Mouse (Mus musculus): ENCODE measurements around the gene Srek1.

The Srek1 gene

DNA sequence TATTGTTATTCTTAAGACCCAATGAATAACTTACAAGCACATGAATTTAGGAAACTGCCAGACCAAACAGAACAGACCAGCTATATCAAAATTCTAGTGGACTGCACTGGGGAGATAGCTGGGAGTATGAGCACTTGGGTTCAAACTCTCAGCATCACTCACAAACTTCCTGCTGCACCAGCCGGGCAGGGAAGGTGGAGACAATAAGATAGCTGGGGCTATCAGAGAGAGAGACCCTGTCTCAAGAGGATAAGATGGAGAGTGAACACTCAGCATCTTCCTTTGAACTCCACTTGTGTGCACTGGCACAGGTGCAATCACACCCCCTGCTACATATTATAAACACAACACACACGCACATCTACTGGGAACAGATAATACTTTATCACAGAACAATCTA lies 47.5 kb downstream of the Srek1 start:
- DNase-seq (ENCODE audit: low spot score in 2 of 2) = no peak

DNA sequence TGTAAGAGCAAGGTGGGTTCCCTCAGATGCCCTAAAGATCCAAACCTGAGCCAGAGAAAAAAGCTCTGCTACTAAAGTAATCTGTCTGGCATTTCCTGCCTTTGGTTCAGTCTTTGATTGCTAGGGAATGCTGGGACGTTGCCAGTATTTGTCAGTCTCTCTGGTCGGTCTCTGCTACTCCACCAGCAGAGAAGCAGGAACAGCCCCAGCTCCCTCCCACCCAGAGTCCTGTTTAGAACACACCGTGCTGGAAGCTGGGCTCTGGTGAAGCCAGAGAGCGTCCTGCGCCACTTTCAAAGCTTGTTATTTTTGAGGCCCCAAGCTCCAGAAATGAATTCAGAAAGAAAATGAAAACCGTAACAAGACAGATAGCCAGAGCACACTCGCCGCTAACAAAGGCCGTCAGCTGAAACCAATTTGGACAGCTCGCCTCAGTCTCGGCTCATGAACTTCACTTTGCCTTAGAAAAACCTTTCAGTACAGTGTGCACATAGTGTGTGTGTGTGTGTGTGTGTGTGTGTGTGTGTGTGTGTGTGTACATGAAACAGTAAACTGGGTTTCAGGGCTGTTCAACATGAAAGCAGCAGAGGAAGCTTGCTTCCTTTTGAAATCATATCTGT lies 62.9 kb downstream of the Srek1 start:
- DNase-seq (ENCODE audit: low spot score in 2 of 2) = no peak

DNA sequence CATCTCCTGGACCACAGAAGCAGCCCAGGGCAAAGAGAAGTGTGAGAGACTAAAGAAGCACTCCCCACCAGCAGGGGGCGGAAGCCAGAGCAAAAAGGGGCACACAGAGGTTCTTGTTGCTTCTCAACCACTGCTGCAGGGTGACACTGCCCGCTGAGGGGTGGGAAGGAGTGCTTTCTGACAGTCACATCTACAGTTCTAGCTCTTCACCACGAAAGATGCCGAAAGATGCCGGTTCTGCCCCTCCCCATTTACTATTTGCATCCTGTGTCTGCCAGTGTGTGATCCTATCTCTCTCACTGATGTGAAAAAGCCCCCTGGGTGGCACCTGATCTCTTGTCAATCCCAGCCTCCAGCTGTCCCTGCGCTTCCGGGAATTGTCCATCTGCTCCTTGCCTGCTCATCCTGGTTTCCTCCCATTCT lies 64.0 kb downstream of the Srek1 start:
- peak in 1 of 2 experiments; percentile 20 for DNase-seq (ENCODE audit: low spot score in 2 of 2)

DNA sequence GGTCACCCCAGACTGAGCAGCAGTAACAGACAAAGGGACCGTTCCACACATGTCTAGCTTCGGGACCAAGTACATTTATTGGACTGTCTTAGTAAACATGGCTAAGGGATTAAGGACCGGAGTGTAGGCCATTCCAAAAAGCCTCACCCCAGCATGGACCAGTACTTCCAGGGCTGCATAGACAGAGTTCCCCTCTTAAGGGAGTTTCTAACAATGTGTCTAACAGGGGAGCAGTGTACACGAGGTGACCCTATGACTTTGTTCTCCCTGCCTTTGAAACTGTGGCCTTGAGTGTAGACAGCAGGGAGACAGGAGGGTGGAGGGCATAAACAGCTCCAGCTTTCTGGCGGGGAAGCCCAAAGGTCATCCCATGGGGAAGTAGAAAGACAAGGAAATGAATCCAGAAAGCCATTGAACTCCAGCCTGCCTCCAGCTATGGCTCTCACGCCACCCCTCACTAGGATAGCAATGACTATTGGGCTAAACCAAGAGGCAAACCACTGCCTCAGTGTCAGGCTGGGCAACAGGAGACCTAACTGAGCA lies 68.9 kb downstream of the Srek1 start:
- no peak for DNase-seq (ENCODE audit: low spot score in 2 of 2)

DNA sequence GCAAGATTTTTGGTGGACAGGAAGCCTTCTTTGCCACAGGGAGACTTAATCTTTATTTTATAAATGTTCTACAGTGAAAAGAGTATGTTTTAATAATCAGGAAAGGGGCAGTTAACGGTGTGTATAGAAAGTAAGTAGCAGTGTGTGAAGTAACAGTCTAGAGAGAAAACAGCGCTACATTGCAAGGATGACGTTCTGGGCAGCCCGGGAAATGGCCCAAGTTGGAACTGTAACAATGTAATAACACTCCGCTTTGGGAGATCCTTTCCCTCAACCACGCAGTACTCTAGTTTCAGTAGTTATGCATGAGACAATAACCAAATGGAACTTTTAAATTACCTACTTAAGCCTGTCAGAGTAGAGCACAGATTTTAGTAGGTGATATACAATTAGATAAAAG lies 70.6 kb downstream of the Srek1 start:
- no peak for DNase-seq (ENCODE audit: low spot score in 2 of 2)

DNA sequence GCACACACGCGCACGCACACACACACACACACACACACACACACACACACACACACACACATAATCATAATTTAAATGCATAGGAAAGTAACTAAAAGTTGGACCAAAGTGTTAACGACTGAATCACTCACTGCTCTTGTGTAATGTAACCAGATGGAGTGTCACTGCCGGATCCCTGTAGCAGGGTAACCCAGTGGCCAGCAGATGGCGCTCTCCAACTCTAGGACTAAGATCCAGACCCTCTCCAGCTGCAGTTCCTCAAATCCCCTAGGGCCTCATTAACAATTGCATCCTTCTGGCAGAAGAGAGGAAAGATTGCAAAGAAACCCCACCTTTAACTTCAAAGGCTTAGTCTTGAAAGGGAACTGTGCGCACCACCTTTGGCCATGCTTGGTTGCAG lies 71.0 kb downstream of the Srek1 start:
- DNase-seq (ENCODE audit: low spot score in 2 of 2) = peak in 1 of 2 experiments; percentile 33

DNA sequence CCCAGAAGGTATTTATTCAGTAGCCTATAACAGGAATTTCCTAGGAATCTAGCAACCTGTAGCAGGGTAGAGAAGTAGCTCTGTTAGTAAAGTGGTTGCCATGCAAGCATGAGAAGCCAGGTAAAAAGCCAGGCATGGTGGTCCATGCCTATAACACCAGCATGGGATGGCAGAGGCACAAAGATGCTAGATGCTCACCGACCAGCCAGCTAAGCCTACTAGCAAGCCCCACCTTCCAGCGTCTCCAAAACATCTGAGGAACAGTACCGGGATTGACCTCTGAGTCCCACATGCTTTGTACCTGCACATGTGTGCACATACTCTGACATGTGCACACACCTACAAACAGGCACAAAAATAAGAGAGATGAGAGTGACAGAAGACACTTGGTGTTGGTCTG lies 72.1 kb downstream of the Srek1 start:
- no peak for DNase-seq (ENCODE audit: low spot score in 2 of 2)

DNA sequence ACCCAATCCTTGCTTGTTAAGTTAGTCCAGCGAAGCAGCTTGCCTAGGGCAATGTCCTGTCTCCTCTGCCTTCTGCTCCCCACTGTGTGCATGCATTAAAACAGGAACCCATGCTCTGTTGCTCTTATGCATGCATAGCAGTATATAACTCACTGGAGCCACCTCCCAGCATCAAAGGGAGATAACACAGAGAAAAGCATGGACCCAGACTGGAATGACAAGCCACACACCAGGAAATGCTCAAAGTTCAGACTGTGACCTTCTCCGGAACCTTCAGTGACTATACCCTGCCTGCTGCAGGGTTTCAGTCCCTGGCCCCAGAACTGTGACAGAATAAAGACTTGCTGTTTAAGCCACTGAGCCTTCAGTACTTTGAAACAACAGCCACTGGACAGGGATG lies 73.7 kb downstream of the Srek1 start:
- no peak for DNase-seq (ENCODE audit: low spot score in 2 of 2)

DNA sequence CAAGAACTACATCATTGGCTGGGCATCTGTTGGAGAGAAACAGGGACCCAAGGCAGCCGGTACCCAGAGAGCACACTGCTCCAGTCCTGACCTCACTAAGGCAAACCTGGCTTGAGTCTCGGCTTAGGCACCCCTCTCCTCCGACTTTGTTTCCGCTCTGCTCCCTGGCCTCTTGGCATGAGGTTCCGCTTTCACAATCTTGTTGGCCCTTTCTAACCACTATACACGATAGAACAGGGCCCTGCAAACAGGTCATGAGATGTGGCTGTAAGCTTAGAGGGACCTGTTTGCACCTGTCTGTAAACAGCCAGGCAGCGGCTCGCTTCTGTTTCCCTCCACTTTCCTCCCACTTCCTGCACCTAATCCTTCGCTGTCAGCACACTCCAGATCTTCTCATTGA lies 76.4 kb downstream of the Srek1 start:
- DNase-seq (ENCODE audit: low spot score in 2 of 2) = no peak

DNA sequence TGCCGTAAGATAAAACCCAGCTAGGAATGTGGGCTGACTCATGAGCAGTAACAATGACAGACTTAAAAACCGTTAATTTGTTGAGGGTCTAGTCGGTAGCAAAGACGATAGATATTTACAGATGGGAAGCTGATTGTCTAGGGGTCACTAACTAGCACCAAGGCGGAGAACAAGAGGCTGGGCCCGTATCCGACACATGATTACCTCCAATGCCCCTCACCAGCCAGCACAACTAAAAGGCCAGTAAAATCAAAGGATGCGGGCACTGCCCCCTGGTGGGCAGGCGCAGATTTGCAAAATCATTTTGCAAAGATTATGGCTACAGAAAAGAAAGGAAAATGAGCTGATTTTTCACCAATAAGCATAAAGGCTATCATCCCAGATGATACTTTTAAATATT lies 78.2 kb downstream of the Srek1 start:
- DNase-seq (ENCODE audit: low spot score in 2 of 2) = peak in 1 of 2 experiments; percentile 3

DNA sequence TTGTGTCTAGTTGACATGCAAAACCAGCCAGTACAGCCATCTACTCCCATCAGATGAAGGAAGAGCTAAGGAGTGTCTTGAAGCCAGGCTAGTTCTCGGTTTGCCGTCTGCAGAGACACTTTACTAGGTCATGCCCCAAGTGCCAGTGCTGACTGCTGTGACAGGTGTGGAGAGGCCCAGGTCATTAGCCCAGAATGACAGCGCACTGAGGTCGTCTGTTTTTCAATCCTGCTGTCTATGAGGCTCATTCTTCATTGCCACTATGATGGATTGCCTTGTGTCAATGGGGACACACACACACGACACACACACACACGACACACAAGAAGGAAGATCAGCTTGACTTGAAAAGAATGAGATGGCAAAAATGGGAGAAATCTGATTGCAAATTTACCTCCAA lies 79.0 kb downstream of the Srek1 start:
- DNase-seq (ENCODE audit: low spot score in 2 of 2) = no peak
